Mouse (Mus musculus) cerebellum, adult 2 months (tissue): ENCODE data around the gene Gm17387. TPM values are rescaled to one million over a fixed set of nuclear protein-coding genes. Genes with fewer than 3 reads are reported as not detected.

Source experiments
- DNase-seq, 2 experiments: peaks; one replicate each; pipeline ENCODE4 v3.0.0; 2021
- H3K27ac ChIP-seq: fragments of 200-500 bp; 2 replicates; pipeline ENCODE4 v1.5.1; 2012; ENCODE audit warnings: low read length, control low read depth, inconsistent platforms; ENCODE audit not compliant: insufficient read depth
- H3K27me3 ChIP-seq: fragments of 200-500 bp; 2 replicates; pipeline ENCODE4 v1.6.1; 2012; ENCODE audit warnings: inconsistent platforms, mild to moderate bottlenecking, low read length, moderate library complexity; ENCODE audit not compliant: control insufficient read depth, insufficient read depth
- H3K4me1 ChIP-seq: fragments of 200-500 bp; 2 replicates; pipeline ENCODE4 v1.6.1; 2011; ENCODE audit warnings: low read length; ENCODE audit not compliant: control insufficient read depth, insufficient read depth
- H3K4me3 ChIP-seq: fragments of 200-500 bp; replicated peaks from 2 replicates; pipeline ENCODE3; 2011; ENCODE audit warnings: mild to moderate bottlenecking, low read depth, low read length, control low read depth; ENCODE audit not compliant: insufficient read depth
- CTCF ChIP-seq: fragments of 200-500 bp; IDR thresholded peaks from 2 replicates; pipeline ENCODE4 v1.5.1; 2011; ENCODE audit warnings: low read depth, mild to moderate bottlenecking, control low read depth, low read length, moderate library complexity, borderline replicate concordance; ENCODE audit not compliant: insufficient read depth
- POLR2A ChIP-seq: fragments of 200-500 bp; IDR thresholded peaks from 2 replicates; pipeline ENCODE4 v1.6.1; 2011; ENCODE audit warnings: low read length, control low read depth, borderline replicate concordance; ENCODE audit not compliant: insufficient read depth
- WGBS: fragments of 180-500 bp; shearing (Covaris S2); methylation state at CpG from one replicate; pipeline ENCODE4 v1.1.7; 2018; 5-methylcytosine and 5-hydroxymethylcytosine counted together
- polyA plus RNA-seq: library from polyadenylated mRNA; depleted of rRNA; stranded (reverse); fragments of >200 nt; gene quantifications from 2 replicates; pipeline ENCODE4 v1.2.3, GENCODE M21; 2012; rRNA removed

Gm17387 gene
- not detected in 2 replicates for polyA plus RNA-seq

GRCm38 (mm10) chr7:141028831-141029230, at the start of gene Gm17387:
Gene Gm17387, plus strand, starts transcription at chr7:141029131.
- Histone ChIP-seq H3K27me3 (no peaks in the 10 kb centered on the region), H3K4me3 (no peak within 1 kb of the TSS), H3K4me1 (no peaks in the 10 kb centered on the region), H3K27ac (no peak within 1 kb of the TSS)
- TF ChIP-seq POLR2A (no peak), CTCF (no peak)
- no peak for DNase-seq
- 95% methylated on average over 2 of the region's 2 CpGs for WGBS

GRCm38 (mm10) chr7:140981704-140982103, 47.2 kb upstream of the Gm17387 start:
- Histone ChIP-seq H3K4me3 (no peak overlapping the region), H3K27ac (no peak overlapping the region), H3K4me1 (no peaks in the 10 kb centered on the region), H3K27me3 (no peaks in the 10 kb centered on the region)
- no peak for DNase-seq
- no peak for TF ChIP-seq POLR2A
- no peak for TF ChIP-seq CTCF
- 95% methylated on average over 8 of the region's 8 CpGs for WGBS

- 92% methylated on average over 7 of the region's 7 CpGs for WGBS
Measured at GRCm38 (mm10) chr7:140982971-140983370, 46.0 kb upstream of the Gm17387 start.

GRCm38 (mm10) chr7:140987182-140988138, 41.5 kb upstream of the Gm17387 start:
- WGBS: 76% methylated on average over 17 of the region's 17 CpGs
- no peaks in the 10 kb centered on the region for H3K27me3 ChIP-seq
- no peak overlapping the region for H3K27ac ChIP-seq
- no peak overlapping the region for H3K4me3 ChIP-seq
- TF ChIP-seq POLR2A (no peak), CTCF (no peak)
- no peak for DNase-seq
- H3K4me1 ChIP-seq: no peaks in the 10 kb centered on the region

More at GRCm38 (mm10) chr7:140982971-140983370, 46.0 kb upstream of the Gm17387 start:
- H3K27me3 ChIP-seq: no peaks in the 10 kb centered on the region
- no peaks in the 10 kb centered on the region for H3K4me1 ChIP-seq
- no peak overlapping the region for H3K4me3 ChIP-seq
- no peak overlapping the region for H3K27ac ChIP-seq
- TF ChIP-seq POLR2A: no peak
- no peak for TF ChIP-seq CTCF
- DNase-seq: no peak

GRCm38 (mm10) chr7:140989022-140989421, 39.9 kb upstream of the Gm17387 start:
- 73% methylated on average over 4 of the region's 4 CpGs for WGBS
- no peak for DNase-seq
- TF ChIP-seq CTCF: no peak
- no peak for TF ChIP-seq POLR2A
- Histone ChIP-seq H3K4me1 (no peaks in the 10 kb centered on the region), H3K27me3 (no peaks in the 10 kb centered on the region), H3K27ac (no peak overlapping the region), H3K4me3 (no peak overlapping the region)

GRCm38 (mm10) chr7:140990185-140990584, 38.7 kb upstream of the Gm17387 start:
- 69% methylated on average over 6 of the region's 6 CpGs for WGBS
- Histone ChIP-seq H3K27ac (no peak overlapping the region), H3K4me1 (no peaks in the 10 kb centered on the region), H3K27me3 (no peaks in the 10 kb centered on the region), H3K4me3 (no peak overlapping the region)
- TF ChIP-seq POLR2A (no peak), CTCF (no peak)
- no peak for DNase-seq

GRCm38 (mm10) chr7:140990622-140991021, 38.3 kb upstream of the Gm17387 start:
- Histone ChIP-seq H3K27me3 (no peaks in the 10 kb centered on the region), H3K4me1 (no peaks in the 10 kb centered on the region), H3K4me3 (no peak overlapping the region), H3K27ac (no peak overlapping the region)
- no peak for TF ChIP-seq CTCF
- no peak for TF ChIP-seq POLR2A
- no peak for DNase-seq
- WGBS: 37% methylated on average over 5 of the region's 5 CpGs

- WGBS: 89% methylated on average over 14 of the region's 14 CpGs
- DNase-seq: no peak
- H3K27me3 ChIP-seq: no peaks in the 10 kb centered on the region
- H3K27ac ChIP-seq: no peak overlapping the region
- no peak overlapping the region for H3K4me3 ChIP-seq
- TF ChIP-seq POLR2A: no peak
- H3K4me1 ChIP-seq: no peaks in the 10 kb centered on the region
Measured at GRCm38 (mm10) chr7:140991117-140991689, 37.7 kb upstream of the Gm17387 start.
